Mouse (Mus musculus) heart, postnatal 0 days (tissue): Measurements from ENCODE around the gene Pofut2. TPM values are rescaled to one million over a fixed set of nuclear protein-coding genes. Genes with fewer than 3 reads are reported as not detected.

Experiments used
- ATAC-seq: fragments of 200-750 bp; cut with Nextera tagmentation; 2 replicates; pipeline ENCODE4 v1.8.0; 2017; ENCODE audit warnings: low read depth, moderate number of reproducible peaks, moderate library complexity; ENCODE audit not compliant: insufficient read depth
- DNase-seq: peaks from one replicate; pipeline ENCODE4 v3.0.0-alpha.2; 2016; ENCODE audit warnings: low spot score
- H3K27ac ChIP-seq: fragments of 300-500 bp; sonication (generic); 2 replicates; pipeline ENCODE4 v1.5.1; 2014; ENCODE audit warnings: low read depth, mild to moderate bottlenecking
- H3K27me3 ChIP-seq: fragments of 300-500 bp; sonication (generic); 2 replicates; pipeline ENCODE4 v1.6.1; 2014; ENCODE audit warnings: low read length, mixed read lengths; ENCODE audit not compliant: control insufficient read depth, insufficient read depth
- H3K36me3 ChIP-seq: fragments of 300-500 bp; sonication (generic); replicated peaks from 2 replicates; pipeline ENCODE4 v1.6.1; 2014; ENCODE audit warnings: low read length, mixed read lengths; ENCODE audit not compliant: control insufficient read depth, insufficient read depth
- H3K4me1 ChIP-seq: fragments of 300-500 bp; sonication (generic); 2 replicates; pipeline ENCODE4 v1.6.1; 2014; ENCODE audit warnings: antibody characterized with exemption; ENCODE audit not compliant: control insufficient read depth, insufficient read depth
- H3K4me2 ChIP-seq: fragments of 300-500 bp; sonication (generic); 2 replicates; pipeline ENCODE4 v1.6.1; 2014; ENCODE audit warnings: low read depth, mild to moderate bottlenecking, low read length, moderate library complexity
- H3K4me3 ChIP-seq: fragments of 300-500 bp; sonication (generic); 2 replicates; pipeline ENCODE4 v1.5.1; 2014; ENCODE audit warnings: low read depth, low read length
- H3K9ac ChIP-seq: fragments of 300-500 bp; sonication (generic); replicated peaks from 2 replicates; pipeline ENCODE4 v1.6.1; 2014; ENCODE audit warnings: low read depth, low read length, mixed read lengths
- H3K9me3 ChIP-seq: fragments of 300-500 bp; sonication (generic); replicated peaks from 2 replicates; pipeline ENCODE4 v1.6.1; 2016; ENCODE audit warnings: low read length; ENCODE audit not compliant: control insufficient read depth
- CTCF ChIP-seq: IDR thresholded peaks from 2 replicates; pipeline ENCODE4 v1.5.1; 2016; ENCODE audit warnings: antibody characterized with exemption, control low read depth, low read depth
- EP300 ChIP-seq: IDR thresholded peaks from 2 replicates; pipeline ENCODE4 v1.6.1; 2016; ENCODE audit warnings: antibody characterized with exemption, low read depth
- WGBS: fragments of 180-500 bp; shearing (Covaris S2); extraction: QIAGEN DNeasy Blood & Tissue Kit; methylation state at CpG from one replicate; pipeline ENCODE4 v1.1.7; 2014; 5-methylcytosine and 5-hydroxymethylcytosine counted together
- polyA plus RNA-seq: library from polyadenylated mRNA; unstranded; fragments of >200 nt; fragmentation: Nextera tagmentation; extraction: Ambion mirVana; gene quantifications from 2 replicates; pipeline ENCODE4 v1.2.1, GENCODE M21; 2015
- total RNA-seq: library from RNA; depleted of rRNA; stranded (reverse); fragments of >200 nt; gene quantifications from 2 replicates; pipeline ENCODE4 v1.2.3, GENCODE M21; 2014; ENCODE audit warnings: low replicate concordance; rRNA removed

The Pofut2 gene
- total and polyA plus RNA-seq, 2 experiments from 2014 or later: 71.1 to 78.8 TPM

DNA sequence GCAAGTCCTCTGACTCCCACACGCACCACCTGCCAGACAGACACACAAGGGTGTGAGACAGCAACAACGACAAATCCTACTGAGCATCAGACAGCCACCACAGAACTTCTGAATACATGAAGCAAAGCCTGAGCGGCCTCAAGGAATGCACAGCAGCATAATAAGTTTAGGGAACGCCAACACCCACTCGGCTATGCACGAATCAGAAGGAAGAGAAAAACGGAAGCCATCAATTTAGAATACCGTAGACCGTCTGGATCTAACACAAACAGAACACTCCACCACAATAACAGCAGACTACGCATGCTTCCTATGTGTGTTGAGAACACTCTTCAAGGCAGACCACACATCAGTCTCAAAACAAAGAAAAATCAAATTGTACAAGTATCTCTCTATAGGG is 50.0 kb downstream of the Pofut2 start:
- peaks cover 37% of the 10 kb centered on the region for H3K36me3 ChIP-seq
- H3K27ac ChIP-seq: no peak overlapping the region
- no peaks in the 10 kb centered on the region for H3K4me1 ChIP-seq
- no peaks in the 10 kb centered on the region for H3K27me3 ChIP-seq
- DNase-seq (no peak), ATAC-seq (no peak)
- H3K4me2 ChIP-seq: no peak overlapping the region
- H3K9me3 ChIP-seq: no peaks in the 10 kb centered on the region
- no peak overlapping the region for H3K4me3 ChIP-seq
- TF ChIP-seq EP300: no peak
- no peak for TF ChIP-seq CTCF
- no peak overlapping the region for H3K9ac ChIP-seq
- WGBS: 82% methylated on average over 10 of the region's 10 CpGs

DNA sequence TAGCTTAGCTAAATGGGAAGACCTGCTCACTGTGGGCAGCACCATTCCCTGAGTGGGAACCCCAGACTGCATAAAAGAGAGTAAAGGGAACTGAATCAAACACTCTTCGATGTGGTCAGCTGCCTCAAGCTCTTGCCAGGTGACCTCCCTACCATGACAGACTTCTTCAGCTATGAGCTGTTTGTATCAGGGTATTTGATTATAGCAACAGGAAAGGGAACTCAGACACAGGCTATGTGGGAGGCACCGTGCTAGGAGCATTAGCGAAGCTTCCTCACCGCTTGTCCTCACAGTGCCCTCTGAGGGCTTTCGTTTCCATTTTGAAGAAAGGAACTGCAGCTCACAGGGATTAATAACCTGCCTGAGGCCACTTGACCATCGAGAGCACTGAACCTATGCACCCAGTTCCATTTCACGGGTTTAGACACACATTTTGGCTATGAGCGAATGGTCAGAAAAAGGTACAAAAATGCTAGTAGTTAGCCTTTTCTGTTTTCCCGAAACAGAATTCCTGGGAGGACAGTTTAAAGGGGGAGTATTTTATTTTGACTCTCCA is 55.8 kb downstream of the Pofut2 start:
- DNase-seq (no peak), ATAC-seq (no peak)
- peaks cover 44% of the 10 kb centered on the region for H3K36me3 ChIP-seq
- no peak overlapping the region for H3K27ac ChIP-seq
- H3K9me3 ChIP-seq: no peaks in the 10 kb centered on the region
- H3K4me1 ChIP-seq: no peaks in the 10 kb centered on the region
- WGBS: 69% methylated on average over 9 of the region's 9 CpGs
- no peak overlapping the region for H3K9ac ChIP-seq
- H3K4me2 ChIP-seq: no peak overlapping the region
- H3K4me3 ChIP-seq: no peak overlapping the region
- no peak for TF ChIP-seq EP300
- no peak for TF ChIP-seq CTCF
- no peaks in the 10 kb centered on the region for H3K27me3 ChIP-seq

DNA sequence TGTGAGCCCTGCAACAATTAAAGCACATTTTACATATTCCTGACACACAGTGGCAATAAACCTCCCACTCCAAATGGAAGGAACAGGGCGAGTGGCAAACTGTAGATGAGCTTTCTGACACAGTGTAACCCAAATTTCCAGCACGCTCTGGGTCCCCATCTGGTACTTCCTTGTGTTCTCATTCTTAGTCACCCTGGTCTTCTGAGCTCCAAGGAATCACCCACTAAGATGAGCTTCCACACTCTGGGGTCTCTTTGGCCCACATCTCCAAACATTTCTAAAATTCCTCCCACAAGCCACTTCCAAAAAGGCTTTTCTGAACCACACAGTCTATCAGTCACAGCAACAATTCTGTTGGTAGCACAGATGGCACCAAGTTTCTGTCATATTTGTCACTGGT is 56.7 kb downstream of the Pofut2 start:
- DNase-seq (no peak), ATAC-seq (no peak)
- no peak overlapping the region for H3K9ac ChIP-seq
- H3K27ac ChIP-seq: no peak overlapping the region
- no peak overlapping the region for H3K4me2 ChIP-seq
- no peaks in the 10 kb centered on the region for H3K27me3 ChIP-seq
- H3K9me3 ChIP-seq: no peaks in the 10 kb centered on the region
- WGBS: 86% methylated on average over 2 of the region's 2 CpGs
- H3K4me3 ChIP-seq: no peak overlapping the region
- H3K4me1 ChIP-seq: no peaks in the 10 kb centered on the region
- no peak for TF ChIP-seq EP300
- TF ChIP-seq CTCF: no peak
- peaks cover 36% of the 10 kb centered on the region for H3K36me3 ChIP-seq

Other genes starting within 250 kb of the Pofut2 start
- 6.2 and 8.5 TPM in 2 replicates for gene Slc19a1, start 227.0 kb upstream of the Pofut2 start, total RNA-seq
- 7.1 and 8.2 TPM in 2 replicates for gene Slc19a1, start 227.0 kb upstream of the Pofut2 start, polyA plus RNA-seq
- 130 and 133 TPM in 2 replicates for gene Col18a1, start 92.7 kb upstream of the Pofut2 start, total RNA-seq
- gene Col18a1, start 92.7 kb upstream of the Pofut2 start, polyA plus RNA-seq: 40.6 and 47.3 TPM in 2 replicates
- 23.7 and 26.9 TPM in 2 replicates for gene Adarb1, start 159.1 kb downstream of the Pofut2 start, total RNA-seq
- gene Adarb1, start 159.1 kb downstream of the Pofut2 start, polyA plus RNA-seq: 7.8 and 8.5 TPM in 2 replicates